Mouse (Mus musculus) layer of hippocampus, postnatal 14 days (tissue): ENCODE data around the gene Pisd. TPM values are rescaled to one million over a fixed set of nuclear protein-coding genes. Genes with fewer than 3 reads are reported as not detected.
"Not testable (repeated sequence)": the region's sequence is repeated elsewhere in the genome, so short reads cannot be mapped to it uniquely, and the experiment has no call there.

ENCODE experiments used
- DNase-seq, 2 experiments: peaks; one replicate each; pipeline ENCODE4 v3.0.0; 2021 to 2022; ENCODE audit warnings: low spot score in 2 of 2, mixed read lengths in 1 of 2
- total RNA-seq, 2 experiments: library from RNA; stranded (reverse); gene quantifications; 2 replicates each; pipeline ENCODE4 v1.2.3; 2021

Pisd gene
- total RNA-seq, 2 experiments from 2014 or later, result 57.4 to 60.3 TPM

GRCm38 (mm10) chr5:32747650-32748375, 37.6 kb downstream of the Pisd start:
- peak; percentile 63 to 74 for DNase-seq

DNA sequence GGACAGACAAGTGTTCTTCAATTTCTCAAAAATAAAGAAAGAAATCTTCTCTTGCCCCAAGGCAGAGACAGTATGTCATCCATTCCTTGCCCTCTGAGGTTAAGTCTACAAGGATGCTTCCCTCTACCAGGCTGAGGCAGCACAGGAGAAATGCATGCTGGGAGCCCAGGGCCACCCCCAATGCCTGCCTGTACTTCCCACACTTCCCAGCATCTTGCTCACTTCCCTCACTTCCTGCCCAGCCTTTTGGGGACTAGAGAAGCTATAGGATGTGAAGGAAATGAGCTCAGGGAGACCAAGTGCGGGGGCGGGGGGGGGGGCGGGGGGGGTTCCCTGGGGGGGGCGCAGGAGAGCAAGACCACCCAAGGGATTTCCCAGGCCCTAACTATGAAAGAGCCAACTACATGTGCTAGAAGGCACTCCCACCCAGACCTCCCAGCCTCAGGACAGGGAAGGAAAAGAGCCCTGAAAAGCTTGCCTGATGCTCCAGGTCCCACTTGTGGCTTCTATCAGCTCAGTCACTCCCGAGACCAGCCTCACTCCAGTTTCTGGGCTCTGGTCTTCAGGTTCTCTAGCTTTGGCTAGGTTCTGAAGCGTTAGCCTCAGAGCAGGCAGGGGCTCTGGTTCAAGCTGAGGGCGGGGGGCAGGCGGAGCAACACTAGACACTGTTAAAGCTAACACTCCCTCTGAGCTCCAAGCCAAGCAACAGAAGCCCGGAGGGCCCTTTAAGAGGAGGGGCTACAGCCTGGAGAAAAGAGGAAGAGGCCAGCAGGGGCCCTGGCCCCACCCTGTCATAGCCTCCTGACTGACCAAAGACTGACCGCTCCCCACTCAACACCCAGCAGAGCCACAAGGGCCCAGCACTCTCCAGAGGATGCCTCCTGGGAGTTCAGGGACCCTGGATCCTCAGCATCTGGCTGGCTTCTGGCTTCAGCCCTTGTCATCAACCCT, 39.5 kb downstream of the Pisd start:
- peak; percentile 50 to 68 for DNase-seq

- peak; percentile 80 to 82 for DNase-seq
Measured at GRCm38 (mm10) chr5:32742149-32742548, 43.3 kb downstream of the Pisd start.

GRCm38 (mm10) chr5:32741377-32741776, 44.1 kb downstream of the Pisd start:
- peak; percentile 66 to 68 for DNase-seq

DNA sequence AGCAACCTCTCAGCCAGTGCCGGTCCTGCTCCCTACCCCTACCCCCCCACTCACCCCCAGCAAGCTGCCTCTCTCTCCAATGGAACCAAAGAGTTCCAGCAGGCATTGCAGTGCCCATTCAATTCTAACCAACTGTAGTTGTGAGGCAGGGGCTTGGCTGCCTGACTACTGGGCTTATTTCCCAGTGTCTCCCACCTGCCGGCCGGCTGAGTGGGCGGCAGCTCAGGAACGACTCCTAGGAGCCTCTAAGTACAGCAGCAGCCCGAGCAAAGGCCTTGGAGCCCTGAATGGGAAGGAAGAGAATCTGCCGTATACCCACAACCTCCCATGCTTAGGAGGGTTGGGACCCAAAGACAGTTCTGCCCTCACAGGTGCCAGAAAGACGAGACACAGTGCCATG, 44.6 kb downstream of the Pisd start:
- peak in 1 of 2 experiments; percentile 45 for DNase-seq

DNA sequence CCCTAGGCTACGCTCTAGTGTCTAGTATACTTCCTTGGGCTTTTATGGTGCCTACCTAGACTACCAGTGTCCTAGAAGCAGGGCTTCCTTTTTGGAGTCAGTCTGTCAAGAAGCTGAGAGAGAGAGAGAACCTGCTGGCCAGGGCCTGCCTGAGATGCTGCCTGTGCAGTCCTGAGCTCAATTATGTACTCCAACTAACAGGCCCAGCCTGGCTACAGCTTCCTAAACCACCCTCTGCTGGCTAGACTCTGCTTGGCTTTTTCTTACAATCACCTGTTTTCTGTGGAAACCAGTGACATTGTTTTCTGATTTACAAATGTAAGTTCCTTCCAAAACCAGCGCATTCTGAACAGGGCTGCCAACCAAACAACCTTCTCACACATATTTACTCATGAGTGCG, 45.3 kb downstream of the Pisd start:
- DNase-seq, result no peak

GRCm38 (mm10) chr5:32736770-32737169, 48.7 kb downstream of the Pisd start:
- not testable (repeated sequence) for DNase-seq

DNA sequence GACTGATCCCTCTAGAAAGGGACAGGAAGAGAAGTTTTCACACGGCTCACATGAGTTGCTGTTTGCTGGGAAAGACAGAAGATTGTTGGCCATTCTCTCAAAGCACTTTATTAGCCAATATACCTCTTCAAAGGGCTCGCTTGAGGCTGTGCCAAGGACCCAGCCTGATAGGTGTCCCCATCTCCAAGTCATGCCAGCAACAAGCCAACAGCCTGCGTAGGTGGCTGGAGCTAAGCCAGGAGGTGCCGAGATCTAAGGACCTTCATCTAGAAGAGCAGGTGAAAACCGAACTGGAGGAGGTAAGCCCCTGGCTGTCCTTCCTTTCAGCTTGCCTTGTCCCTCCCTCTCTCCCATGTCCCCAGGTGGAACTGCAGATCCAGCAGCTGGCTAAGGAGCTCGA, 49.7 kb downstream of the Pisd start:
- DNase-seq, result no peak

DNA sequence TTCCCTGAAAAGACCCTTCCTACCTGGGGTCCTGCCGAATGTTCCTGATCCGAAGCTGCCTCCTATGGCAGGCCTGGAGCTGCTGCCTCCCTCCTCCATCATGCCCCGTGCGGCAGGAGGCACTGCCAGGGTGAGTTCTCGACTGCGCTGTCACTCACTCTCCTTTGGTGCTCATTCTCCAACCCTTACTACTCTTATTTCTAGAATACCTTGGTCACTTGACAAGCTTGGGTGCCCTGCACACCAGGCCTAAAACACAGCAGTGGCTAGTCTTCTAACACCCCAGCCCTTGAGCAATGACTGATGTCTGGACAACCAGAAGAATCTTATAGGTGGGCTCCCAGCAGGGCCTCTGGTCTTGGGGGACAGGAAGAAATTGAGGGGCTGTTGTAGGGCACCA, 51.6 kb downstream of the Pisd start:
- not testable (repeated sequence) for DNase-seq

DNA sequence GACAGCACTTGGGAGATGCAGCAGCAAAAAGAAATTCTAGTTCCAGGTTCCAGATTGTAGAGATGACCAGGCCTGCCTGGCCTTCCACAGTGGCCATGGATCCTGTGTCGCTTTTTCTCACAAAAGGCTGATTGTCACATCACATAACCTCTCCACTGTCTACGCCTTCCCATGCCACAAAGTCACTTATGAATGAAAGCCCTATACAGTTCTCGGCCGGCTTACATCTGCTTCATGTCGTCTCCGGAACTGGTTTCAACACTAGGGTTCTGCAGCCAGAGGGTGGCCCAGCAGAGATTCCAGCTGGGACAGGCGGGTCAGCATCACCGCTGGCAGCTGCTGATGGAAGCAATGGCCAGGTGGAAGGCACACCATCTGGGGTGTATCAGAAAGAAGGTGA, 56.6 kb downstream of the Pisd start:
- DNase-seq, result no peak

GRCm38 (mm10) chr5:32728300-32728699, 57.1 kb downstream of the Pisd start:
- DNase-seq, result no peak

DNA sequence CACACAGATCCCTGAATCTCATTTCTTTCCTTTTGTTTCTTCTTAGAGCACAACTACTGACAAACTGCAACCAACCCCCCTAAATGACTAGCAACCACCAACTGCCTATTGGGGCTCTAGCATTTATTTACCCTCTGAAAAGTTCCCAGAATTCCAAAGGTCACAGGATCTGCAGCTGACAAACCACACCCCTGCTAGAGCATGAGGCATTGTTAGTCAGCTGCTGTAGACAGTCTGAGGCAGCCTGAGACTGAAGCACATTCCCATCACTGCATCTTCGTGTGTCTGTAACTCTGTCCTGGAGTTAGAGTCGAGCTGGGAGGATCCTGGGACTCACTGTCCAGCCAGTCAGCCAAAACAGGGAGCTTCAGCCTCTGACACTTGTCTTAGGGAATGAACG, 60.0 kb downstream of the Pisd start:
- DNase-seq, result not testable (repeated sequence)

- DNase-seq, result no peak
Measured at GRCm38 (mm10) chr5:32723981-32724380, 61.5 kb downstream of the Pisd start.

DNA sequence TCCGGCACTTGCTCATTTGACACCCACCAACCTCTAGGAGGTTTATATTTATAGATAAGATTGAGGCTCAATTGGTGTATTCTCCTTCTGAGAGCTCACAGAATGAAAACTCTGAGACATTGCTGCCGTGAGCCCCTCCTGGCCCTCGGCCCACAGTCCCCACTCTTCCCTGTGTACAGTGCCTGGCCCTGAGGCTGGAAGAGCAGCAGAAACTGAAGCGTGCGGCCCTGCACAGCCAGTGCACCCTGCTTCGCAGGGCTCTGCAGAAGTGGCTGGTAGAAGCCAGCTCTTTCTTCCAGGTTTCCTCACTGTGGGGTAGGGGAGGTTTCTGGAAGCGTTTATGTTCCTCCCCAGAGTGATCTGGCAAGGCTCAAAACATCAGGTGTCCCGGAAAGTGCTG, 62.7 kb downstream of the Pisd start:
- DNase-seq, result not testable (repeated sequence)

- DNase-seq, result no peak
Measured at GRCm38 (mm10) chr5:32722263-32722662, 63.2 kb downstream of the Pisd start.

DNA sequence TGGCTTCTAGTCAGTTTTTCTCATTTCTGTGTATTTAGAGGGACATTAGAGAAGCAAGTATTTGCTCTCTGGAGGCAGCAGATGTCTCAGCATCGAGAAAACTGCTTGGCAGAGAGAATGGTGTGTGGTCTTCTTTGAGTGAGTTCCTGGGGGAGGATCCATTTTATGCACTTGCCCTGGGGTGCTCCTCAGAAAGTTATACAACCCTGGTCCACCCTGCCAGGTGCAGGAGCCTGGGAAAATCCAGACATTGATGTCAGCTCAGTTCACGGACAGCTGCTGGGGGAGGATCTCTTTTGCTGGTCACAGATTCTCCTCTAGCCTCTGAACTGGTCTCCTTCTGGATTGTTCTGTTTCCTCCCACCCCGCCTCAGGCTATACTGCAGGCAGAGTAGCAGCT, 64.1 kb downstream of the Pisd start:
- no peak for DNase-seq

DNA sequence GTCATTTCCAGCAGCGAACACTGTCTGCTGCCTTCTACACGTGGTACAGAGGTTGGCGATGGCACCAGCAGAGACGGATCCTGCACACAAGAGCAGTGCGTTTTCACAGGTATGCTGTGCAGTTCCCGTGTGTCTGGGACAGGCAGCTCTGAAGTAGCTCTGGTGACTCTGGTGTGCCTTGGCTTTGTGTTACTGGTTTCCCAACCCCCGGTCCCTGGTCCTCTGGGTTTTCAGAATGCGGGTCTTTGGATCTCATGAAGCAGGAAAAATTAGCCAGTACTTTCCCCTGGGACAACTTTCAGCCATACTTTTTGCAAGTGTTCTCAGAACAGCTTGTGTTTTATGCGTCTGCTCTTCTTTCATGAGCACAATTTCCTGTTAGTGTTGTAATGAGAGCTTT, 65.0 kb downstream of the Pisd start:
- no peak for DNase-seq

DNA sequence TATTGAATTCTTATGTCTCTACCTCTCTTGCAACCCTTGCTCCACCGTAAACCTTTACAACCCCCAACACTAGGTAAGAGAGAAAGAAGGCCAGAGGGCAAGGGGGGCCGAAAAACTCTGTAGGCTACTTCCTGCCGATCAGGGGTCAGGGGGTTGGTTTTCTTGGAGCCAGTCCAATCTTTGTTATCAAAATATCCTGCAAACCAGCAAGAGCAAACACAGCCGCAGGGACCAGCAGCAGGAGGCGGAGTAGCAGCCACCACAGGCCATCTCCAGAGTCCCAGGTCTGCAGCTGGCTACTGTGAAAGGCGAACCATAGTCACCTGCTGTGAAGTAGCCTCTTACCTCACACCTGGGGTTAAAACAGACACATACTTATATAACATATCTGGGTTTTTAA, 66.5 kb downstream of the Pisd start:
- no peak for DNase-seq

DNA sequence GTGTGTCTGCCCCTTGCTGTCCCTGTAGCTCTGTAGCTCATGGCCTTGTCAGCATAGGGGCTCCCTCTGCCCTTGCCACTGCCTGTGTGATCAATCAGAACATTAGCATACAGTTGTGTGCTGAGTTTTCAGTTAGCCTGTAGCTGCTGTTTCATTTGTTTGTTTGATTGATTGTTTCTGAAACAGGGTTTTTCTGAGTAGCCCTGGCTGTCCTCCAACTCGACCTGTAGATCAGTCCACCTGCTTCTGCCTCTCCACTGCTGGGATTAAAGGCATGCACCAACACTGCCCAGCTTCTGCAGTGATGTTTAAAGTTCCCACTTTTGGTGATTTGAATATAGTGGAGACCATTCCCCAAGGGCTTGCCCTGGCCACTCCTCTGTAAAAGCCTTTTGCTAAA, 67.7 kb downstream of the Pisd start:
- DNase-seq, result no peak

- DNase-seq, result peak; percentile 90 to 95
Measured at GRCm38 (mm10) chr5:32713703-32714467, 71.6 kb downstream of the Pisd start.

- DNase-seq, result no peak
Measured at GRCm38 (mm10) chr5:32713042-32713702, 72.3 kb downstream of the Pisd start.
